Mouse (Mus musculus) E14TG2a.4 (cell line): Measurements from ENCODE around the gene Zscan10.
A peak's percentile ranks its signal among the peaks of the same experiment; 100 is the strongest.

Experiments
- CTCF ChIP-seq: conservative IDR thresholded peaks from 2 replicates; pipeline ENCODE4 v1.5.1; 2014; ENCODE audit warnings: low read length
- NANOG ChIP-seq: IDR thresholded peaks from 2 replicates; pipeline ENCODE4 v1.6.1; 2014; ENCODE audit warnings: borderline replicate concordance, low read length, mixed read lengths

- peak; percentile 87 for TF ChIP-seq CTCF
- TF ChIP-seq NANOG: no peak
These were observed 59.6 kb downstream of the Zscan10 start, which contains the start of gene Bicdl2 for GRCm38 (mm10) chr17:23660117-23660875.
